10 mouse cellular contexts compared by ENCODE assay signal in genomic region chr17:28986833-28987232, GRCm38 (mm10). TPM values are rescaled to one million over a fixed set of nuclear protein-coding genes. Genes with fewer than 3 reads are reported as not detected.
DNase-seq lines count a peak whose midpoint lies in the region; ATAC-seq and TF ChIP-seq lines count a peak whose summit lies in the region.
"Had no signal": no experiment of that assay in that cellular context is flagged by ENCODE, and none has a peak within 500 bp of the region (broad histone marks: within the 10 kb centered on the region; RNA-seq: fewer than 3 reads in every experiment).

No protein-coding gene starts in this region.

- H3K9me3 ChIP-seq in G1E (replicated peaks) = no peaks in the 10 kb centered on the region
- H3K9me3 ChIP-seq: embryonic facial prominence, embryonic 15.5 days; limb, embryonic 15.5 days had no signal

- no peak overlapping the region for H3K4me3 ChIP-seq in G1E (ENCODE audit: low read depth, low read length)
- H3K4me3 ChIP-seq: embryonic facial prominence, embryonic 15.5 days; limb, embryonic 15.5 days had no signal

- H3K36me3 ChIP-seq in G1E (replicated peaks) = peaks cover 94% of the 10 kb centered on the region

- DNase-seq in left cerebral cortex, postnatal 4 days = peak; percentile 23
- no peak for DNase-seq in left cerebral cortex, postnatal 25 days (ENCODE audit: low spot score in 2 of 2)
- no peak for DNase-seq in G1E (ENCODE audit: low spot score)
- DNase-seq in brain, embryonic 14.5 days (ENCODE audit: low read depth) = no peak
- DNase-seq in lung, postnatal 36 days = peak; percentile 61
- no peak for DNase-seq in cerebellum, adult 11-12 months
- no peak for DNase-seq in gastrocnemius, adult 8-10 months (ENCODE audit: low spot score in 2 of 2)

- TF ChIP-seq POLR2A in brain, embryonic 14.5 days (IDR thresholded peaks at IDR 0.05; ENCODE audit: borderline replicate concordance, extremely low read depth, insufficient read depth, insufficient read length, poor library complexity, severe bottlenecking) = no peak

- peaks cover 4% of the 10 kb centered on the region; the same call in 1 of the 2 replicates for H3K4me1 ChIP-seq in G1E (ENCODE audit: insufficient read depth, low read depth, low read length)
- H3K4me1 ChIP-seq: embryonic facial prominence, embryonic 15.5 days; limb, embryonic 15.5 days had no signal

- no peaks in the 10 kb centered on the region for H3K27me3 ChIP-seq in G1E (ENCODE audit: insufficient read depth, low read length)
- H3K27me3 ChIP-seq: embryonic facial prominence, embryonic 15.5 days; limb, embryonic 15.5 days had no signal

- TF ChIP-seq CTCF in G1E (IDR thresholded peaks at IDR 0.05; ENCODE audit: low read depth, low read length) = peak; percentile 56
- peak; percentile 48; the same call in 1 of the 2 replicates for TF ChIP-seq CTCF in brain, embryonic 14.5 days (IDR thresholded peaks at IDR 0.05; ENCODE audit: borderline replicate concordance, extremely low read depth, insufficient read depth, insufficient read length)

- intact Hi-C loops in left cerebral cortex, postnatal 4 days (cut with DNase I) = no loop called here
- intact Hi-C loops in left cerebral cortex, postnatal 25 days (cut with DNase I) = no loop called here

- no peak for ATAC-seq in G1E (ENCODE audit: extremely low read depth, insufficient number of reproducible peaks, low FRiP score, poor library complexity, severe bottlenecking)

RNA-seq across cellular contexts. Expression of gene Stk38, which starts 21.0 kb away (rescaled TPM):
- total RNA-seq in left cerebral cortex, postnatal 4 days (2021) = 10 to 100 TPM; 83.3 to 93.2 TPM
- total RNA-seq in left cerebral cortex, postnatal 25 days (2021) = 10 to 100 TPM; 44.9 to 59.3 TPM
- 206 and 234 TPM in 2 replicates for total RNA-seq in G1E (2014; fragmentation: Nextera tagmentation)
- total RNA-seq in G1E (2017) = 73.5 and 82.7 TPM in 2 replicates
- polyA plus RNA-seq in G1E (2012) = 97.6 and 107 TPM in 2 replicates
- 107 and 125 TPM in 2 replicates for polyA plus RNA-seq in brain, embryonic 14.5 days (2012; rRNA removed)
- total RNA-seq in gastrocnemius, adult 8-10 months (2022) = 10 to 100 TPM; 19.5 to 22.5 (median 19.8) TPM

RNA-seq across cellular contexts. Expression of gene Kctd20, which starts 35.1 kb away (rescaled TPM):
- 100 to 1,000 TPM in 1 of 2 experiments, 10 to 100 TPM in 1; 99.1 to 109 TPM for total RNA-seq in left cerebral cortex, postnatal 4 days (2021)
- 10 to 100 TPM; 74.0 to 77.4 TPM for total RNA-seq in left cerebral cortex, postnatal 25 days (2021)
- total RNA-seq in G1E (2014; fragmentation: Nextera tagmentation) = 47.3 and 66.3 TPM in 2 replicates
- total RNA-seq in G1E (2017) = 42.7 and 51.0 TPM in 2 replicates
- polyA plus RNA-seq in G1E (2012) = 91.6 and 123 TPM in 2 replicates
- 73.1 and 75.8 TPM in 2 replicates for polyA plus RNA-seq in brain, embryonic 14.5 days (2012; rRNA removed)
- total RNA-seq in gastrocnemius, adult 8-10 months (2022) = 10 to 100 TPM; 27.0 to 38.6 (median 28.7) TPM

RNA-seq across cellular contexts. Expression of gene Pxt1, which starts 43.2 kb away (rescaled TPM):
- not detected for total RNA-seq in left cerebral cortex, postnatal 4 days (2021)
- not detected for total RNA-seq in left cerebral cortex, postnatal 25 days (2021)
- total RNA-seq in G1E (2014; fragmentation: Nextera tagmentation) = 0.73 TPM in 1 of 2 replicates, not detected in the other
- total RNA-seq in G1E (2017) = not detected in 2 replicates
- polyA plus RNA-seq in G1E (2012) = 0.23 and 0.29 TPM in 2 replicates
- polyA plus RNA-seq in brain, embryonic 14.5 days (2012; rRNA removed) = not detected in 2 replicates
- not detected for total RNA-seq in gastrocnemius, adult 8-10 months (2022)
- polyA plus RNA-seq: limb, embryonic 15.5 days; stomach, embryonic 14.5 days had no signal

RNA-seq across cellular contexts. Expression of gene Srsf3, which starts 45.6 kb away (rescaled TPM):
- total RNA-seq in left cerebral cortex, postnatal 4 days (2021) = 100 to 1,000 TPM; 220 to 228 TPM
- total RNA-seq in left cerebral cortex, postnatal 25 days (2021) = 100 to 1,000 TPM; 113 to 117 TPM
- total RNA-seq in G1E (2014; fragmentation: Nextera tagmentation) (258 and 296 TPM in 2 replicates), G1E (2017) (658 and 771 TPM in 2 replicates)
- polyA plus RNA-seq in G1E (2012) = 37.7 and 174 TPM in 2 replicates
- polyA plus RNA-seq in brain, embryonic 14.5 days (2012; rRNA removed) = 330 and 391 TPM in 2 replicates
- 10 to 100 TPM; 29.4 to 43.1 (median 37.1) TPM for total RNA-seq in gastrocnemius, adult 8-10 months (2022)

Comparison
In these comparisons a context has a peak if more than half of its experiments do, and no peak if none do; other contexts are left out.
1. DNase-seq: peak in left cerebral cortex, postnatal 4 days (single experiment) and lung, postnatal 36 days (single experiment); none in left cerebral cortex, postnatal 25 days (0 of 2), G1E (single experiment), brain, embryonic 14.5 days (single experiment), cerebellum, adult 11-12 months (single experiment) and gastrocnemius, adult 8-10 months (0 of 2).